Mouse (Mus musculus): ENCODE measurements around the gene Fam206a. TPM values are rescaled to one million over a fixed set of nuclear protein-coding genes. Genes with fewer than 3 reads are reported as not detected.

The Fam206a gene
- polyA plus RNA-seq, 1 experiment from 2014 or later, result 16.5 TPM

GRCm38 (mm10) chr4:56845896-56846533, 43.9 kb downstream of the Fam206a start:
- 63% methylated on average over 12 of the region's 12 CpGs for WGBS
- H3K9ac ChIP-seq, result no peak overlapping the region
- H3K9me3 ChIP-seq (replicated peaks), result no peaks in the 10 kb centered on the region
- no peak overlapping the region for H3K27ac ChIP-seq
- no peaks in the 10 kb centered on the region for H3K27me3 ChIP-seq
- ATAC-seq, result no peak
- peaks cover 35% of the 10 kb centered on the region for H3K36me3 ChIP-seq (ENCODE audit: poor library complexity, severe bottlenecking)
- H3K4me1 ChIP-seq, result peaks cover 3% of the 10 kb centered on the region; the same call in 1 of the 2 replicates
- H3K4me3 ChIP-seq, result no peak overlapping the region
- no peak overlapping the region for H3K4me2 ChIP-seq

- no peaks in the 10 kb centered on the region for H3K9me3 ChIP-seq (replicated peaks)
- H3K27me3 ChIP-seq, result no peaks in the 10 kb centered on the region
- H3K4me3 ChIP-seq, result no peak overlapping the region
- WGBS, result 86% methylated on average over 3 of the region's 3 CpGs
- H3K4me1 ChIP-seq, result peaks cover 3% of the 10 kb centered on the region; the same call in 1 of the 2 replicates
- no peak overlapping the region for H3K9ac ChIP-seq
- no peak overlapping the region for H3K4me2 ChIP-seq
- ATAC-seq, result no peak
- peaks cover 29% of the 10 kb centered on the region for H3K36me3 ChIP-seq (ENCODE audit: poor library complexity, severe bottlenecking)
- no peak overlapping the region for H3K27ac ChIP-seq
These were observed 45.3 kb downstream of the Fam206a start for GRCm38 (mm10) chr4:56847400-56847799.

DNA sequence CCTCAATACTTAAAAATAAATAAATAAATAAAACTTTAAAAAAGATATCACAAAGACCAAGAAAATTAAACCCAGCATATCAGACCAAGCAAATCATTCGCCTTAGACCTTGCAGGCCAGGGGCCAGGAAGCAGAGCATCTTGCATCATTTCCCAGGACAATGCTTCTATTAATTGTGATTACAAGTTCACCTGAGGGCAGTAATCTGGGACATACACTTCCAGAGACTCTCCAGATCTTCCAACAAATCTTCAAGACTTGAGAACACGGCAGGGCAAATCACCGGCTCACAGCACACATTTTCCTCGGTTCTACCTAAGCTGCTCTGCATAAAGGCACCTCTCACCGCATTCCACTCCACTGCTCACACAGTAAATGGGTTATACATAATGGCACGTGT, 45.9 kb downstream of the Fam206a start:
- H3K4me2 ChIP-seq, result no peak overlapping the region
- no peak overlapping the region for H3K4me3 ChIP-seq
- H3K27ac ChIP-seq, result no peak overlapping the region
- no peak overlapping the region for H3K9ac ChIP-seq
- no peaks in the 10 kb centered on the region for H3K9me3 ChIP-seq (replicated peaks)
- 89% methylated on average over 6 of the region's 6 CpGs for WGBS
- no peaks in the 10 kb centered on the region for H3K27me3 ChIP-seq
- H3K36me3 ChIP-seq (ENCODE audit: poor library complexity, severe bottlenecking), result peaks cover 27% of the 10 kb centered on the region
- H3K4me1 ChIP-seq, result peaks cover 3% of the 10 kb centered on the region; the same call in 1 of the 2 replicates
- no peak for ATAC-seq

GRCm38 (mm10) chr4:56850724-56851123, 48.6 kb downstream of the Fam206a start:
- whole genome bisulfite sequencing, result 53% methylated on average over 6 of the region's 6 CpGs

GRCm38 (mm10) chr4:56855935-56856334, 53.8 kb downstream of the Fam206a start:
- peaks cover 7% of the 10 kb centered on the region; the same call in 1 of the 2 replicates for H3K4me1 ChIP-seq
- H3K9me3 ChIP-seq (replicated peaks), result no peaks in the 10 kb centered on the region
- no peak overlapping the region for H3K4me2 ChIP-seq
- 93% methylated on average over 5 of the region's 5 CpGs for WGBS
- no peak overlapping the region for H3K4me3 ChIP-seq
- H3K27me3 ChIP-seq, result no peaks in the 10 kb centered on the region
- no peak overlapping the region for H3K9ac ChIP-seq
- H3K27ac ChIP-seq, result no peak overlapping the region
- ATAC-seq, result no peak
- H3K36me3 ChIP-seq (ENCODE audit: poor library complexity, severe bottlenecking), result no peaks in the 10 kb centered on the region

More at GRCm38 (mm10) chr4:56850724-56851123, 48.6 kb downstream of the Fam206a start:
- Histone ChIP-seq H3K9ac (no peak overlapping the region), H3K4me1 (peaks cover 3% of the 10 kb centered on the region; the same call in 1 of the 2 replicates), H3K4me3 (no peak overlapping the region), H3K4me2 (no peak overlapping the region), H3K27me3 (no peaks in the 10 kb centered on the region), H3K36me3 (ENCODE audit: poor library complexity, severe bottlenecking) (peaks cover 4% of the 10 kb centered on the region), H3K9me3 (replicated peaks) (no peaks in the 10 kb centered on the region), H3K27ac (no peak overlapping the region)
- ATAC-seq, result no peak

DNA sequence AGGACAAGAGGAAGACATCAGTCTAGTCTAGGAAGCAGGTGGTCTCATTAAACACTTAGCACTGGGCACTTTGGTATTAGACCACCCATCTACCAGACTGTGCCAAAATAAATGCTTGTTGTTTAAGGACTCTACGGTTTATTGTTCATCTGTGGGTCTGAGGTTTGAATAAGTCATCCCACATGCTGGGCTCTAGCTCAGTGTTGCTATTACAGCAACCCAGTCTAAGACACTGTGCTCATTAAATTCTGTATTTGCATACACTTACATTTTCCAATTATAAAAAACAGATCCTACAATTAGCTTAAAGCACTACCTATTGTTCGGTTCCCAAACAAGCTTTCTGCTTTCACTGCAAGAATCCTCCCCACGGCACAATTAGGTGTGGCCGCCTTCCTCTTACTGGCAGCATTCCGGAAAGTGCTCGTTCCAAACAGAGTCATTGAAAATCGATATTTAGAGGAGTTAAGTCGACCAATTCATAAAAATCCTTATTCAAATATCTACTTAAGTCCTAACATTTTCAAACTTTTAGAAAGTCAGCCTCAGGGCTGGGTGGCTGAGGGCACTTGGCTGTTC, 54.3 kb downstream of the Fam206a start:
- WGBS, result 71% methylated on average over 8 of the region's 8 CpGs
- Histone ChIP-seq H3K4me1 (peaks cover 7% of the 10 kb centered on the region; the same call in 1 of the 2 replicates), H3K4me3 (no peak overlapping the region), H3K27ac (no peak overlapping the region), H3K9ac (no peak overlapping the region), H3K4me2 (no peak overlapping the region), H3K36me3 (ENCODE audit: poor library complexity, severe bottlenecking) (no peaks in the 10 kb centered on the region), H3K9me3 (replicated peaks) (no peaks in the 10 kb centered on the region), H3K27me3 (no peaks in the 10 kb centered on the region)
- no peak for ATAC-seq

DNA sequence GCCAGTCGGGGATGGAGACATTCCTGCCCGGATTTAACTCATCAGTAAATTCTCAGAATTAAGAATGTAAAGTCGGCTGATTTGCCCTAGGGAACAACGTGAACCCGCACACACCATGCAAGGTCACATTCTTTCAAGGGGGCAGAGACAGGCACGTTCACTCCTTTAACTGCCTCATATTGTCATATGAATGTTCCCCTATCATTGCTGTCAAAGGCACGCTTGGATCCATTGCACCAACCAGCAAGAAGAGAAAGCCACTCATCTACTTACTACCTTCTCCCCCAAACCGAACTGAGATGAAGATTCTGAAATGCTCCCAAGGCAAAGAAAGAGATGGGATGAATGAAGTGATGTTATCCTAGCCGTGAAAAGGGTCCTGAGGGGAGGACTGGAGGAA, 56.6 kb downstream of the Fam206a start:
- H3K4me3 ChIP-seq, result no peak overlapping the region
- no peak overlapping the region for H3K9ac ChIP-seq
- peaks cover 18% of the 10 kb centered on the region for H3K4me1 ChIP-seq
- no peaks in the 10 kb centered on the region for H3K9me3 ChIP-seq (replicated peaks)
- no peak for ATAC-seq
- WGBS, result 82% methylated on average over 9 of the region's 9 CpGs
- H3K27me3 ChIP-seq, result no peaks in the 10 kb centered on the region
- H3K36me3 ChIP-seq (ENCODE audit: poor library complexity, severe bottlenecking), result no peaks in the 10 kb centered on the region
- no peak overlapping the region for H3K27ac ChIP-seq
- H3K4me2 ChIP-seq, result no peak overlapping the region

Other genes with a start within 250 kb of the Fam206a start
- gene Gm26657, start 62.3 kb upstream of the Fam206a start, polyA plus RNA-seq (2015; fragmentation: Nextera tagmentation; extraction: Ambion mirVana), result not detected in 2 replicates
- gene Actl7b, start 60.9 kb upstream of the Fam206a start, polyA plus RNA-seq (2015; fragmentation: Nextera tagmentation; extraction: Ambion mirVana), result not detected in 2 replicates
- not detected in 2 replicates for gene Actl7a, start 58.9 kb upstream of the Fam206a start, polyA plus RNA-seq (2015; fragmentation: Nextera tagmentation; extraction: Ambion mirVana)
- gene Elp1, start within 50 bp of the Fam206a start, polyA plus RNA-seq (2015; fragmentation: Nextera tagmentation; extraction: Ambion mirVana), result 54.9 and 62.1 TPM in 2 replicates
- gene Ctnnal1, start 62.8 kb downstream of the Fam206a start, polyA plus RNA-seq (2015; fragmentation: Nextera tagmentation; extraction: Ambion mirVana), result 16.5 and 19.4 TPM in 2 replicates
- 6.7 and 8.2 TPM in 2 replicates for gene Tmem245, start 145.1 kb downstream of the Fam206a start, polyA plus RNA-seq (2015; fragmentation: Nextera tagmentation; extraction: Ambion mirVana)
- 10.9 and 11.6 TPM in 2 replicates for gene Frrs1l, start 188.0 kb downstream of the Fam206a start, polyA plus RNA-seq (2015; fragmentation: Nextera tagmentation; extraction: Ambion mirVana)